Mouse (Mus musculus): ENCODE measurements around the gene Nek6.

The Nek6 gene

DNA sequence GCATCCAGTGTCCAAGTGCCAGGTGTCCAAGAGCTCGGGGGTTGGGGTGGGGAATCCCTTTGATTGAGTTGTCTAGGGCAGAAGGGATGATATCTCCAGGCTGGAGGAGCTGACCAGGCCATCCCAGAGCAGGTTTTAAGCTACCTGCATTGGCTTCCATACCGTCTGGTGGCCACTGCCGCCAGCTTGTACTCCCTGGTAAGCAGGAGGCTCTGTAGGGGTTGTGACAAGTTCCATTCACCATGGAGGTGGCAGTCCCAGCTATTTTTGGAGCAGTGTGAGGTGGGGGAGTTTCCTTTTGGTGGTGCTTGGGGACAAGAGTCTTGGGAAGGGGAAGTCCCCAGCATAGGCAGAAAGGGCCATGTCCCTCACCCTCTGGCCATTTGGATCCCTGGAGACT, 29.7 kb downstream of the Nek6 start:
- no peak for DNase-seq

DNA sequence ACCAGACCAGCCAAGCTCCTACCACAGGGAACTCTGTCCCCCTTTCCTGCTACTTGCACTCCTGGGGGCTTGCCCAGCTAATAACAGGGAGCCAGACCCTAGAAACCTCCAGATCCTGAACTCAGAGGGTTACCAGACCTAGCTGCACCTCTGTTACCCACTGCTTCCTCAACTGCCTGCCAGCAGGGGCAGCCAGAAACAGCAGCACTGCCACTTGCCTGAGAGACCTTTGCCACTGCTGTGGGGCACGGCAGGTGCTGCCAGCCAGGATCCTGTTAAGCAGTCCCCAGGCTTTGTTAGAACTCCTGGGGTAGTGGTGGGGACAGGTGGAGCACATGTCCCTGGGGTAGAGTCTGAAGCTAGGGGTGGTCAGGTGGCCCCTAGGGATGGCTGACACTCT, 30.1 kb downstream of the Nek6 start:
- DNase-seq: no peak

DNA sequence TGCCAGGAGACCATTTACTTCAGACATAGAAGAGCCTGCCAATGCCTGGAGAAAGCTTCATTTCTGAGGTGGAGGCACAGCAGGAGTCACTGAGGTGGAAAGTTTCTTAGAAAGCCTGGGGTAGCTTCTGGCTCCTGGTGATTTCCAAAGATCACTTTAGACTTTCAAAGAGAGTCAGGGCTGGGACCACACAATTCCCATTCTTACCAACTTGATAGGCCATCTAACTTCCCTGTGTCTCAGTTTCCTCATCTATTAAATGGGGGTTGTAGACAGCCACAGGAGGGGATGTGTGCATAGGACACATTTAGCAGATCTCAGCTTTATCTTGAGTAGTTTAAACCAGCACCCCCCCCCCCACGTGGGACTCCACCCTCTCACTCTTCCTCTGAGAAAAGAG, 30.9 kb downstream of the Nek6 start:
- no peak for DNase-seq

DNA sequence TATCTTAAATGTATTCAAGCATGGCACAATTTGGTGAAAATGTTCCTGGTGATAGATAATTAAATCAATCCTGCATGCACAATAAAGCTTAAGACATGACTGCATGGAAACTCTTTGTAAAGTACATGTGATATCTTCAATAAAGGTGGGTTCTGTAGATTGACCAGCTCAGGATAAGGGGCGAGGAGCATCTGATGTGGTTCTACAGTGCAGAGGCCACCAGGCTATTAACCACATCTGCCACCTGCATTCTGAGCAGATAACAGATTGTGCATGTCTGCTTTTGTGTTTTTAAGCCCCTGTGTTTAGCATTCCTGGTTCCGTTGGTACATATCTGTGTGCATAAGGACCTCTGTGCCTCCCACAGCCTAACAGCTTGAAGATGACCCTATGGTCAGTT, 31.7 kb downstream of the Nek6 start:
- no peak for DNase-seq

DNA sequence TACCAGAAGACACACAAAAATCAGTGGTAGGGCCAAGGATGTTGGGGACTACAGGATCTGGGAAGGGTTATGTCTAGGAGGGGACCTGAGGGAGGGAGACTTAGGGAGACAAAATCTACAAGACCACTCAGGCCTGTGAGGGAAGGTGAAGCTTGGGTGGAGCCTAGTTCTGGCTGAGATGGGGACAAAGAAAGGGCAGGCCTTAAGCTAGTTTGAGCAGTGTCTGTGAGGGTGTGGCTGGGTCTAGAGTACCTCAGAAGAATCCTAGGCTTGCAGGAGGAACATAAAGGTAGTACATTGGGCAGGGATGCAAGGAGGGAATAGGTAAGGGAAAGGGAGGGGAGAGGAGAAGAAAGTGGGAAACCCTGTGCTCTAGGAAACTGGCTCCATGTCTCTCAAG, 32.9 kb downstream of the Nek6 start:
- DNase-seq: no peak

DNA sequence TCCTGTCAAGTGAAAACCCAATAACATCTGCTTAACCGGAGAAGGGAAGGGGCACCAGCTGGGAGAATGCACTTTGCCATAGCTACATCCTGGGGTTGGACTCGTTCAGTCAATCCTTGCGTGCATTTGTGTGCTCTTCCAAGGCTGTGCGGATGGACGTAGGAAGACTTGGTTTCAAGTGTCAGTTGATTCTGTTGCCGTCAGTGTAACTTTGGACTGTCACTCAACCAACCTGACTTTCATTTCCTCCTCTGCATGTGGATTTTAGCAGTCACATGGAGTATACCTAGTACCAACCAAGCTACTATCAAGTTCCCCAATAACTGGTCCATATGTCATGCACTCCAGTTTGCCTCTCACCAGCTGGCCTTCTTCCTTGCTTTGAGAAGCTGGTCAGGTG, 33.5 kb downstream of the Nek6 start:
- no peak for DNase-seq

DNA sequence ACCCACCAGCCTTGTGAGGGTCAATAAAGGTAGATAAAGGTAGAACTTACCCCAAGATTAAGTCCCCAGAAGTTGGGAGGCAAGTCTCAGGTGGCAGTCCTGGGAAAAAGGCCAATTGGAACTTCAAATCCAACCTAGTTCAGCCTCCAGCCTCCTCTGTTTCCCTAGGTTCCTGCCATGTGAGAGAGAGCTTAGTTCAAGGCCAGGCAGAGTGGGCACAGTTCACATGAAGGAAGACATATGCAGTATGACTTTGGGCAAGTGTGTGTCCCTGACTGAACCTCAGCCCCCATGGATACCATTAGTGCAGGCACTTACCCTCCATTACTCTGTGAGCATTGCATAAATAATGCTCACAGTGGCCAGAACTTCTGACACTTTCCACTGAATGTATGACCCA, 34.3 kb downstream of the Nek6 start:
- no peak for DNase-seq

DNA sequence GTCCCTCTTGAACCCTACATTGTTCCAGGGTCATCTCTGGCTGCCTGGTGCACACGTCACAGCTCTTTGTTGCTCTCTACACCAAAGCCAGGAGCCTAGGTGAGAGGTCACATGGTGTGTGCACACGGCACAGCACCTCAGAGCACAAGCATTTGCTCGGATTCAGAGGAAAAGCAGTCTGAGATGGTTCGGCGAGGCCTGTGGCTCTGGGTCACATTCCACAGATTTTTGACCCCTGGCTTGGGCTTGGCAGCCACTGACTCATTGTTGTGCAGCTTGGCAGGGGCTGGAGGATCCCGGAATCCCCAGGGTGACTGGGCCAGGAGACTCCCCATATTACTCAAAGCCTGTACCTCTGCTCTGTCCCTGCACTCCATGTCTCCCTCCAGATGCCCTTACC, 34.8 kb downstream of the Nek6 start:
- DNase-seq: no peak

DNA sequence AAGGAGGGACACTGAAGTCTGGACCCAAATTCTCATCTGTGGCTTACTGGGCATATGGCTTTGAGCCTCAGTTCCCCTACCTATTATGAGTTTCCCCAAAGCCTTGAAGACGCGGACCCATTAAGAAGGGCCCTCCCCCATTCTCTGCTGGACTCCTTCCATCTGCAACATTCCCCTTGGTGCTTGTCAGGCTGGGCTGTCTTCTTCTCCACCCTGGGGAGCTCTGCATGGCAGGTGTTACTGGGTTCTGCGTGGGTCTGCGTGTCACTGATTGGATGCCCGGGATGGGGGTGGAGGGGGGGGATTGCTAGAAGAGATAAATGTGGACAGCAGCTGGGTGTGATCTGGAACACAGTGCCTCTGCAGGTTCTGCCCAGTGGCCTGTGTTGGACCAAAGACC, 35.3 kb downstream of the Nek6 start:
- DNase-seq: no peak

DNA sequence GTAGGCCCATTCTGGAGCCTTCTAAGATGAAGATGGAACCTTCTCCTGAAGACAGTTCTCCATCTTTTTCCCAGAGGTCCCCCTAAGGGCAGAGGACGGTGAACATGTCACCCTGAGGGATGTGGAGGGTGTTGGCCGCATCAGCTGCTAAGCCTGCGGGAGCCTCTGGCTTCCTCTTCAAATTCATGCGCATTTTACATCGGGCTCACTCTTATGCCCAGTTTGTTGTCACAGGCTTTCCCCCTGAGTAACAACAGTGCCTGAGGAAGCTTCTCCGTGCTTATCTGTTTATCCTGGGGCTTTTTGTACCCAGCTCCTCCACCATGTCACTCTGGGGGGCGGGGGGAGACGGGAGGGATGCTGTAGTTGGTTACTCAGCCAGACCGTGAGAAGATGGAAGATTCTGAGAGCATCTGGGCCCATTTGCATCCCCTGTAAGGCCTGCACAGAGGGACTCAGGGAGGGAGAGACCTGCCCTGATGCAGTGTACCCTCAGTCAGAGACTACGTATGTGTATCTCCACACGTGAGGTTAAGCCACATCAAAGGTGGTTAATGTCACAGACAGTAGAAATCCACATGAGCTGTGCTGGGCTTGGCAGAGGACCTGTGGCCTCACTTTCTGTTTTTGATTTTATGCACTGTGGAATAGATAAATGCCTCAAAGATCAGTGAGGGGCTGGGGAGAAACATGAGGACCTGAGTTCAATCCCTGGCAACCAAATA, 36.5 kb downstream of the Nek6 start:
- DNase-seq: no peak

DNA sequence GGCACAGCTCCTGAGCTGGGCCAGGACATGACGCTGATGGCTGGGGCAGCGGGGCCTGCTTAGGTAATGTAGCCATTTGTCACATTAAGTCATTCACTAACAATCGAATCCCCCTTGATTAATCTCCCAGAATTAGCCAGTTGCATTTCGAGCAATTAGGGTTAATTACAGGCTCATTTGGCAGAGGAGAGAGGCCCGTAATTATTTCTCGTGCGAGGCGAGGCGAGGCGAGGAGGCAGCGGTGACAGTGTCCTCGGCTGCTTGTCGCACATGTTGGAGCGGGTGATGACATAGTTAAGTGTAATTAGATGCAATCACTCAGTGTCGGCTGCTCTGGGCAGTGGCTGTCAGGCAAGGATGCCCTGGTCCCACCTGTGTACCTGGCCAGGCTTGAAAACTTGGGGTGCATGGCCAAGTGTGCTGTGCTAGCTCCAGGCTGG, 40.6 kb downstream of the Nek6 start:
- no peak for DNase-seq

DNA sequence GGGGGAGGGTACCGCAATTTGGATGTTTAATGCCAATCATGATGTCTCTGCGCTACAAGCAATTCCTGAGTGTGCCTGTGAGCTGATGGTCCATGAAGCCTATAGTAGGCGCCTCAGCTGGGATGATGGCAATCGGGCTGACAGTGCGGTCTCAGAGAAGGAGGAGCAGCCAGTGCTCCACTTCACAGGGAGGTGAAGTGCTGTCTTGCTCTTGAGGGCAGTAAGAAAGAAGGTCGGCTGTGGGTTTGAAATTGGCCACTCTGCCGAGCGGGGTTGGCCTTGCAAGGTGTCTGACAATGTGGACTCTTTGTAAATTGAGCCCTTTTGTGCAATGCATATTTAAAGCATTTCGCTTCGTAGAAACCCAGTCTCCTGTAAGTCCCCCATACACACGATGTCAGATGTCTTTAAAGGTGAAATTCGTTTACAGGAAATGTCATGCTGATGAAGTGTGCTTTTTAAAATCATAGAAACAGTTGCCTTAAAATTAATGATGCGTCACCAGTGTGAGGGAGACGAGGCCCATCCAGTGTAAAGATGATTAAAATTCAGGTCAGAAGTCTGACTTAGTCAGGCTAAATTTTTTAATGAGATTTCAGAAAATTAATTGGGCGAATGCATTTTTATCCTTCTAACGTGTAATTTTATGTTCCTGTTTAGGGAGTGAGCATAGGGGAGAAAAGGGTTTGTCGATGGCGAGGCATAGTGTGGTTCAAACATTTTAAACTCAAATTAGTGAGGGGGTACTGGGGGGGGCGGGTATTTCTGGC, 43.0 kb downstream of the Nek6 start:
- DNase-seq: no peak

DNA sequence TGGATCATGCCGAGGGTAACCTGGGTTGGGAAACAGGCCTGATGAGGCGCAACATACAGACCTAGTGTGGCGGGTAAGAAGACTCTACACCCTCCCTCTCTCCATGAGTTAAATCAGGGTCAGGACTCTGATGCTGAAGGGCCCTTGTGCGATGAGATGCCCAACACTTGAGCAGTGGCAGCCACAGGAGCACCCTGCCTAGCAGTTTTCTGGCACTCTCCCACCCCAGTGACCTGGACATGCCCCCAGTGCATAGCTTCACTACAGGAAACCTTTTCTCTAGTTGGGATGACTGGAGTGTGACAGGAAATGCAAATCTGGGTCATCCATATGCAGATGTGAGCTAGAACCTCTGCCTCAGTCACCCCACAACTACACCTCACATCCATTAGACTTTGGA, 44.2 kb downstream of the Nek6 start:
- DNase-seq: no peak

DNA sequence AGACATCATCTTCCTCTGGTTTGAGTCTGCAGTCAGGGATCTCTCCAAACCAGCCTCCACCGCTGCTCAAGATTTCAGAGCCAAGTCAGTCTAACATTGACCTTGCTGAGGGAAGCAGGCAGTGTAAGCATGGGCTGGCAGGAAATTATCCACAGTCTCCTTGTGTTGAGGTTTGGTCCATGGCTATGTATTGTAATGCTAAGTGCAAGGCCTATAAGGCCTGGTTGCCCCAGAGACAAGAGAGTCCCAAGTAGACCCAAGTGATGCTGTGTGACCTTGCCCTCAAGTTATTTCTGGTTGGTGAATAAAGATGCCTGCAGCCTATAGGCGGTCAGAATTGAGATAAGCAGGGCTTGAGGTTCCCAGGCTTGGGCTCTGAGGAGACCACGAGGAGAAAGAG, 45.3 kb downstream of the Nek6 start:
- DNase-seq: no peak

DNA sequence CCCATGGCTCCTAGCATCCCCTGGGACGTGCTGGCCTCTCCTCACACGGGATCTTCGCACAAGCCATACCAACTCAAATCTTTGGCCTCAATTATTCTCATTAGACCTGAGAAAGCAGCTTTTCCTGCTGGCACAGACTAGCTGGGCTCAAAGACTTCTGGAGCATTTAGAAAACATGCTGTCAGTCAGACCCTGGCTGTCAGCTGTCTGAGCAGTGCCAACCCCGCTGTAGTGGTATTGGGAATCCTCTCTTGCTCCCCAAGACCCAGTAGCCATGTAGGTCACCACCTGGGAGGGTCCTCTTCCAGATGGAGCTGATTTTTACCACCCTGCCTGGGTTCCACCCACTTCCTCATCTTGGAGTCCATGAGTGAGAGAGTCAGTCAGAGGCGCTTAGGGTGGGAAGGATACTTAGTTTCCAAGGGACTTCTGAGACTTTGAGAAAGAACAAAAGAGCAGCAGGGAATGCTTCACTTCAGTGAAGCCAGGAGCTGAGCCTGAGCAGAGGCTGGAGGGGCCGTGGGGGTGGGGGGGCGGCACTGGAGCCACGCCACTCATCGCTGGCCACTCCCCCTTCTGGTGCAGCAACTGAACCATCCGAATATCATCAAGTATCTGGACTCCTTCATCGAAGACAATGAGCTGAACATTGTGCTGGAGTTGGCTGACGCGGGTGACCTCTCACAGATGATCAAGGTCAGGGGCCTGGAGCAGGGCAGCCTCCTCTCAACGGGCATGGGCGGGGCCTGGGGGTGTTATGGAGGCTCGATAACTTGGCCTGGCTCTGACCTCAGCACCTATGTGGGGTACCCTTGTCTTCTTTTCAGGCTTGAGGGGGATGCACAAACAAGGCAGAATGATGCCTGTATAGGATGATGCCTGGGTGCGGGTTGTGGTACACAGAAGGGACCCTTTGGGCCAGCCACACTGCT, 49.1 kb downstream of the Nek6 start:
- no peak for DNase-seq

DNA sequence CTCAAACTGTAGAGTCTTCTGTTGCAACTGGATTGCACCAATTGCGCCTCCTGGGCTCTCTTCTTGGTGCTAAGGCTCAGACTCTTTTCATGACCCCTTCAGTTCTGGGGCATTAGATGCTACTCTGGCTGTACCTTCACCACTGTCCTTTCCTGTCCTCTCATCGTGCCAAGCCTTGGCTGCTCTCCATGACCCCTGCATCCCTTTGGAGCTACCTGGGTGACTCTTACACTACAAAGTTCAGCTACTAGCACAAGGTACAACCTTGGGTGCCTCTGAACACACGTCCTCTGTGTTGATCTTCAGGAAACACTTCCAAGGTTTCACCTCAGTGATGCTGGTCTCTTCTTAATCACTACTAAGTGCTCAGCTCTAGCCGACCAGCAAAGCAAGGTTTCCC, 51.2 kb downstream of the Nek6 start:
- DNase-seq: no peak

DNA sequence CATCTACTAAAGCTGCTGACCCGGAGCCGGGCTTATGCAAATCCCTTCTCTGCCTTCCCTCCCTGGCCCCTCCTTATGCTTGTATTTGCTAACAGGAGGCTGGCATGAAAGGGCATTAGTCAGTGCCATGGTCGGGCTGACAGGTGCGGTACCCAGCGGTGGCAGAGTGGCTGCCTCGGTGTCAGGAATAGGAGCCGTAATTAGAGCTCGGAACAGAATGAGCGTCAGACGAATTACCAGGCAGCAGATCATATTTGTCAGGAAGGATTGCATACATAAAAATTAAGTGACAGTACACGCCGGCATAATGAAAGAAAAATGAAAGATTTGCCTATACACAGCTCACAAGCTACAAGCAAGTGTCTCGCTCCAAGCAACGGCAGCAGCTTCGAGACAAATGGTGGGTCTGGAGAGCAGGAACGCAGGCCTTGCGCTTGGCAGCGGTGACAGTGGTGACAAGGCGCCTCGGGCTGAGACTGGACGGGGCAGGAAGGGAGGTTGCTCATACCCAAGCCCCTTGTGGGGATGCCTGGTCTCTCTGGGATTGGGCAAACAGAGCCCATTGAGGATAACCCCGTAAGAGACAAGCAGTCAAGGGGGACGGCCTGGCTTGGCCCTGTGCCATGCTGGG, 60.6 kb downstream of the Nek6 start:
- no peak for DNase-seq

DNA sequence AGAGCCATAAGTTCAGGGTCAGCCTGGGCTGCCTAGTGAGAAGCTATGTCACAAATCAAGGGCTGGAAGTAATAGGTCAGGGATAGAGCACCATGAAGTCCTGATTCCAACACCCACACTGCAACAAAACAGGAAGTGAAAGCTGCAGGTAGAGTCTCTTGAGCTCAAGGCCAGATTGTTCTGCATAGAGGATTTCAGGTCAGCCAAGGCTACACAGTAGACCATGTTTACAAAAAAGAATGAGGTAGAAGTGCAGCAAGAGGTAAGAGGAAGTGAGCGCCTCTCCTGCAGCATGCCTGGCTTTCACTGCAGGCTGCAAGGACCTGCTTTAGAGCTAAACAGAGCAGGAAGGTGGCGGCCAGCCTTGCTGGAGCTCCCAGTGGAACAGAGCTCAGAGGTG, 63.3 kb downstream of the Nek6 start:
- DNase-seq: no peak

DNA sequence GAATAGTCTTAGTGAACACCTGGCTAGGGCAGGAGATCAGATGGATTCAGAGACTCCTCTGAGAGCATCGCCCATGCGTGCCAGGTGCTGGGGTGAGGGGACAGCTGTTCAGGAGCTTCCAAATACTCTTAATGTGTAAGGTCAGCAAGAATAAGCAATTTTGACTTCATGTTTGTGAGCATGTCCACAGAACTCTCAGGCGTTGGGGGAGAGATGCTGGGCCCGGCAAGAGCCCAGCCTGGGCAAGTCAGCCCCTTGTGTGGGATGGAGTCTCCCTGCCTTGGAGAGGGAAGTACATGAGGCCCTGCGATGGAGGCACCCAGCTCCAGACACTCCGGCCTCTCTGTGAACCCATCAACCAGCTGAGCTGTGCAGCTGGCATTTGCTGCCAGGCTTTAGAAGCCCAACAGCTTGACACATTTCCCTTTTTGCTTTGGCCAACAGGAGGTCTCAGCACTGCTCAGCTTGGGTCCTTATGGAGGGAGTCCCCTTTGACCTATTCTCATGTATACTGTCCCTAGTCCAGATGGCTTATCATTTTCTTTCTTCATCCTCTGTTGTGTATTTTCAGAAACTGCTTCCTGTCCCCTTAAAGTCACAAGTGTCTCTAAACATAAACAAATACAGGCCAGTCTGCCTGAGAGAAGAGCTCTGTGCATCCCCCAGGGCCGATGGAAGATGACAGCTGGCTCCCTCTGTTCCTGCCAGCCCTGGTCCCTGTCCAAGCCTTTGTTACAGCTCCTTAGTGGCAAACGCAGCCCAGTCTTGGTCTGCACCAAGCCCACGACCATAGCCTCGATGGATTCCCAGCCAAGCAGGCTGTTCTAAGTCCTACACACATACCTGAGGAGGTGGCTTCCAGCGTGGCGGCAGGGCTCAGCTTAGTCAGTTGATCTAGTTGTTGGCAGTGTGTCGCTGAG, 67.4 kb downstream of the Nek6 start:
- no peak for DNase-seq

DNA sequence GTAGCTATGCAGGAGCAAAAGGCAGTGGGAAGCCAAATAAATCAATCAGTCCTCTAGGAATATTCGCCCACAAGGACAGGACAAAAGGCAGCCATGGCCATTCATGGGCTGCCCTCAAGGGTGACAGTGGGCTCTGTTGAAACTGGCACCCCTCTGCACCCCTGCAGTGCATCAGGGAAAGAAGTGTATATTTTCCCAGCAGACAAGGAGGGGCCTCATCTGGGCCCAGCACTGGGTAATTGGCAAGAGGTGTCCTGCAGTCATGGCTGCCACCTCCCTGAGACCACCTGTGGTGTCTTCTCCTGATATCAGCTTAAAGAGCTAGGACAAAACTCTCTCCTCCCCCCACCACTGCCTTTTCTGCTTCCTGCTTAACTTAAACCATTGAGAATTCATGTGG, 68.1 kb downstream of the Nek6 start:
- DNase-seq: no peak

DNA sequence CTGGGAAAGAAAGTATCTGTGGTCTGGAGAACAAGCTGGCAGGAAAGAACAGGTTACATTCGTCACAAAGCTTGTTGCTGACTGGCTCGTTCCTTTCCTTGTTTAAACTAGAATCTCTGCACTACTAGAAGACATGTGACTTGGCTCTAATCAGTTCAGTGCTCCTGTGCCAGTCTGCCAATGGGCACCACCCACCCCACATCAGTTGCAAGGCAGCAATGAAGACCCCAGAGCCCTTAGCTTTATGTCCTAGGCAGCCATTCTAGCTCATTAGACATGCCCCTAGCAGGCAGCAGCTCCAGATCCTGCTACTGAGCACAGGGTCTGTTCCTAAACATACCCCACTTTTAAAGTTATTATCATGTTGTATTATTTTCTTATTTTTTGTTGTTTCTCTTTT, 72.5 kb downstream of the Nek6 start:
- DNase-seq: no peak
